Mouse (Mus musculus): ENCODE measurements at regions not wholly inside any gene's neighbourhood (a gene's known extent, or its start where the extent isn't known, plus 50 kb on each side); places are given as distances from the start of the nearest gene placed in this dataset.
A peak's percentile ranks its signal among the peaks of the same experiment; 100 is the strongest.

DNA sequence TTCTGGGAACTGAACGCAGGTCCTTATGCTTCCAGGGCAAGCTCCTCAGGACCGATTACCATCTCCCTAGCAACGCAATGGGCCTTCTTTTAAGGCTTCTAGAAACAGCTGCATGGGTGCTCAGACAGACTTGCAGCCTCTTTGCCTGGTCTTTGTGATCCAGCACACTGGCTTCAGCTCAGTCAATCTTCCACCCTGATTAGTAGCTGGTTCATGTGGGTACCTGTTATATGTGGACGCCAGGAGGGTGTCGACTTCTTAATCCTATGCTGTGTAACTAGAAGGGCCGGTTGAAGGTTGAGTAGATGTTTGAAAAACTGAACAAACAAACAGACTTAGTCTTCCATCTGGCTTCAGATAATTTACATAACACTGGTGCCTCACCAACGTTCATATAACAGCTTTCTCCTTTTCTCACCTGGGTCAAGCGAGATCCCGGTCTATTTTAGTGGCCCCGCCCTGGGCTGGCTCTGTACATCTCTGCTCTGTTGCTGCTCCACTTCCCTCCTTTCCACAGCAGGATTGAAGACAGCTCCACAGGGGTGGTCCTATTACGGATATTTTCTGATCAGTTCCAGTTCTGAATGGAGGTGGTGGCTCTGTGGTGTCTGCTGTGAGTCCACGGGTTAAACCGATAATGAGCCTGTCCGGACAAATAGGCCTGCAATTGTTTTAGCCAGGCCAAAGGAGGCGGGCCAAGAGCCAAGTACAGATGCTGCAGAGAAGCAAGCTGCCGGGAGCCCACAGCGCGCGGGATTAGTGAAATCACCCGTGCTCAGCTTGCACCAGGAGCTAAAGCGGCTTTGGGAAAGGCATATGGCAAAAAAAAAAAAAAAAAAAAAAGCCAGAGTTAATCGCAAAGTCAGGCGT lies 102.4 kb upstream of the St6galnac5 start:
- Histone ChIP-seq H3K36me3 (replicated peaks; ENCODE audit: control insufficient read depth, insufficient read depth) (no peaks in the 10 kb centered on the region), H3K4me2 (replicated peaks) (peak overlapping the region; percentile 22), H3K4me3 (replicated peaks; ENCODE audit: low read length) (no peak overlapping the region), H3K27me3 (ENCODE audit: control insufficient read depth, insufficient read depth, low read length) (no peaks in the 10 kb centered on the region), H3K9me3 (ENCODE audit: control insufficient read depth, low read length) (no peaks in the 10 kb centered on the region), H3K27ac (peak overlapping the region; percentile 70), H3K9ac (peak overlapping the region; percentile 20; the same call in 1 of the 2 replicates), H3K4me1 (replicated peaks; ENCODE audit: control insufficient read depth, insufficient read depth, low read length) (peaks cover 28% of the 10 kb centered on the region)
- DNase-seq (ENCODE audit: low spot score), result peak; percentile 61
- peak; percentile 78 for ATAC-seq (ENCODE audit: low FRiP score)
- WGBS, result 31% methylated on average over 23 of the region's 23 CpGs

DNA sequence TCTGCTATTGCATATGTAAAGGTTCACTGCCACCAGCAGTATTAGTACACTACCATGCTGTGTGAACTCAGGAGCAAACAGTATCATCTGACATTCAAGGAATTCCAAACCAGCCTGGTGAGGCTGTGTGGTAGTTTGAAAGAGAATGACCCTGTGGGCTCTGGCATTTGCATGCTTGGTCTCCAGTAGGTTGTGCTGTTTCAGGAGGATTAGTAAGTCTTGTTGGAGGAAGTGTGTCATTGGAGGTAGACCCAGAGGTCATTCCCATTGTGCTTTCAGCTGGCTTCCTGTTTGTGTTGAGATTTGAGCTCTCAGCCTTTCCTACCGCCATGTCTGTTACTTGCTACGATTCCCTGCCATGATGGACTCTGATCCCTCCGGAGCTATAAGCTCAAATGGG lies 98.3 kb upstream of the St6galnac5 start:
- whole genome bisulfite sequencing, result 87% methylated on average over 3 of the region's 3 CpGs

DNA sequence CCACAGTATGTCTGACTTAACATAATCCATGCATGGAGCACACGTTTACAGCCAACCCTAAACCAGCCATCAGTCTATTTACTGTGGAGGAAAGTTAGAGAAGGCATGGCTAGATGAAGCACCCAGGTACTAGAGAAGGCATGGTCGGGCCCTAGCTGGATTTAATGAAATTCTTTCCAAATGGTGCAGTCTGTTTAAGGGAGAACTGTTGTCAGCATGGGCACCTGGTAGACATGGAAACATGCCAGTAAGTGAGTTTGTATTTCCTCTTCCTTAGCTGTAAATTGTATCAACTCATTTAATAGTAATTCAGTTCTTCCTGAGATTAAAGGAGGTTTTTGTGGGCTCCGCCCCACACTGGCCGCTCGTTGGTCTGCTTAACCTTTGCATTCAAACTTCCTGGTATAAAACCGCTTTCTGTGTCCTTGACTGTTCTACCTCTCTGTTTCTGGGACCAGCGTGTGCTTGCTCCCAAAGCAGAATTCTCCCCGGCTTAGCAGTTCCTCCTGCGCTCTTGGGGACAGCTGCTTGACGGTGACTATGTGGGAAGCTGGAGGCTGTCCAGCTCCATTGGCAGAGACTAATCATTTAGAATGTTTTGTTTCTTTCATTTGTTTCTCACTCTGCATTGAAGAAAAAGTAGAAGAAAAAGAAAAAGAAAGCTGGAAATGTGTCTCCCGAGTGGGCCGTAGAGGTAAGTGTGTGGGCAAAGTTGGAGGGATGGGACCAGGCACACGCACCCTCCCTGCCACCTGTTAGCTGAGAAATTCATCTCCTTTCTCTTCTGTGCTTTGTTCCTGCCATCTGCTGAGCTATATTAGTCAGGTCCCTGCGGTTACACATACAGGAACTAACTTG lies 96.0 kb upstream of the St6galnac5 start:
- no peaks in the 10 kb centered on the region for H3K9me3 ChIP-seq (ENCODE audit: control insufficient read depth, low read length)
- 75% methylated on average over 14 of the region's 14 CpGs for WGBS
- H3K4me3 ChIP-seq (replicated peaks; ENCODE audit: low read length), result no peak overlapping the region
- H3K27me3 ChIP-seq (ENCODE audit: control insufficient read depth, insufficient read depth, low read length), result no peaks in the 10 kb centered on the region
- no peaks in the 10 kb centered on the region for H3K36me3 ChIP-seq (replicated peaks; ENCODE audit: control insufficient read depth, insufficient read depth)
- no peak for ATAC-seq (ENCODE audit: low FRiP score)
- no peak overlapping the region for H3K9ac ChIP-seq
- H3K4me1 ChIP-seq (replicated peaks; ENCODE audit: control insufficient read depth, insufficient read depth, low read length), result 0 out of 2 replicates have a peak, but pooled peaks cover 1% of the 10 kb centered on the region
- DNase-seq (ENCODE audit: low spot score), result peak; percentile 49
- no peak overlapping the region for H3K27ac ChIP-seq
- no peak overlapping the region for H3K4me2 ChIP-seq (replicated peaks)

More for the DNA sequence above, 98.3 kb upstream of the St6galnac5 start:
- Histone ChIP-seq H3K4me1 (replicated peaks; ENCODE audit: control insufficient read depth, insufficient read depth, low read length) (peaks cover 19% of the 10 kb centered on the region), H3K4me3 (replicated peaks; ENCODE audit: low read length) (no peak overlapping the region), H3K27me3 (ENCODE audit: control insufficient read depth, insufficient read depth, low read length) (no peaks in the 10 kb centered on the region), H3K27ac (no peak overlapping the region), H3K9me3 (ENCODE audit: control insufficient read depth, low read length) (no peaks in the 10 kb centered on the region), H3K36me3 (replicated peaks; ENCODE audit: control insufficient read depth, insufficient read depth) (no peaks in the 10 kb centered on the region), H3K4me2 (replicated peaks) (no peak overlapping the region), H3K9ac (no peak overlapping the region)
- ATAC-seq (ENCODE audit: low FRiP score), result no peak
- DNase-seq (ENCODE audit: low spot score), result no peak

DNA sequence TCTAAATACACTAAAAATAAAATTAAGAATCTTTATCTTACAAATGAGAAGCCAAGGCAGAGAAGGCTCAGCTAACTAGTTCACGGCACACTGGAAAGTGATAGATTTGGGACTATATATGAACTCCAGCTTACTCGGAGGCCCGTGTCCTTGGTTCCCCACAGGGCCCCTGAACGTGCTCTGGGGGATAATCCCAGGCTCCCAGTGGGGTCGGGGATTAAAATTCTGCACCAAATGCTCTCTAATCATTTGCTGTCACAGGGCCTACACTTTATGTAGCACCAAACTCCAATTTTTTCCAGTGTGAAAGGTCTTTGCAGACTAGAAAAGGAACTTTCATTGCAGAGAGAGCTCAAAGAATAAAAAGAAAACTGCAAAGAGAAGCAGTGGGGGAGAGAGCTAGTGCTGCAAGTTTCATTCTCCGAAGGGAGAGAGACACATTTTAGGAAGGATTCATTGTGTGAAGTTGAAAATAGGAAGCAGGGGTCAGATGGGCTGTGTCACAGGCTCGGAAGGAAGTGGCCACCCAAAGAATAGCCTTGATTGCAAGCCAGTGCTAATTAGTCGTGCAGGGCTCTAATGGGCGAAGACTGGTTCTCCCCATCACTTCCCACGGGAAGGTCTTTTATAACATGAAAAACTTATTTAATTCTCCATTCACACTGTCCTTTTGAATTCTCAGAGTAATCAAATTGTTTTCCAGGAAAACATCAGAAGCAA lies 90.3 kb upstream of the St6galnac5 start:
- H3K4me1 ChIP-seq (replicated peaks; ENCODE audit: control insufficient read depth, insufficient read depth, low read length), result no peaks in the 10 kb centered on the region
- no peak overlapping the region for H3K9ac ChIP-seq
- no peaks in the 10 kb centered on the region for H3K36me3 ChIP-seq (replicated peaks; ENCODE audit: control insufficient read depth, insufficient read depth)
- WGBS, result 36% methylated on average over 10 of the region's 10 CpGs
- H3K4me3 ChIP-seq (replicated peaks; ENCODE audit: low read length), result no peak overlapping the region
- H3K4me2 ChIP-seq (replicated peaks), result no peak overlapping the region
- H3K27ac ChIP-seq, result no peak overlapping the region
- DNase-seq (ENCODE audit: low spot score) (no peak), ATAC-seq (ENCODE audit: low FRiP score) (no peak)
- H3K9me3 ChIP-seq (ENCODE audit: control insufficient read depth, low read length), result no peaks in the 10 kb centered on the region
- no peaks in the 10 kb centered on the region for H3K27me3 ChIP-seq (ENCODE audit: control insufficient read depth, insufficient read depth, low read length)

DNA sequence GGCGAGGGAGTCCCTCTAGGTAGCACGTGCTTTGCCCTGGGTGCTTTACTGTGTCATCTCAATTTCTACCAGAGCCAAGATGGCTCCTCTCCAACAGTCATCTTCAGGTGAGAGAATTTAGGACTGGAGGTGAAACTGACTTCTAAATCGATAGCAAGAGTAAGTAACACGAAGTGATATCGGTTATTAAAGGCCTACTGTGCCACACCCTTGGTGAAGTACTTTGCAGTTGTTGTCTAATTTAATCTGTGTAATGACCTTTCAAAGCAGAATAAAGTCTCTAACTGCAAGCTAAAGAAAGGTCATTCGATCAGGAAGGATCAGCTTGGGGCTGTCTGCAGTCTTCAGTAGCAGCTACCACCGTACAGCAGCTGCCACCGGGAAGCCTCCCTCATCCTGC lies 89.5 kb upstream of the St6galnac5 start:
- no peak overlapping the region for H3K4me3 ChIP-seq (replicated peaks; ENCODE audit: low read length)
- 83% methylated on average over 8 of the region's 8 CpGs for WGBS

DNA sequence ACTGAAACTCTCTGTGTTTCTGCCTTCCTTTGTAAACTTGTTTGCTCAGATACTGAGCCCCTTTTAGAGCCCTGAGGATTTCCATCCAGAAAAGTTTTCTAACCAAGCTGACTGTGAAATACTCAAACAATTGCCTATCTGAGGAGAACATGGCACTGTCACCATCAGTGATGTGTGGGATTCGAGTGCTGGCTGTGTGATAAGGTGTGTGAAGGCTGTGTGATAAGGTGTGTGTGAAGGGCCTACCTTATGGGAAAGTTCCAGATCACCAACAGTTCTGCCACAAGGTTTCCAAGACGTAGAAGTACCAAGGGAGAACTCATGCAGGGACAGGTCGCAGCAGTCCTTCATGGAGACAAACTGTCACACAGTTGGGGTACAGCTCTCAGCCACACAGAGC lies 89.1 kb upstream of the St6galnac5 start:
- WGBS, result 85% methylated on average over 3 of the region's 3 CpGs
- H3K36me3 ChIP-seq (replicated peaks; ENCODE audit: control insufficient read depth, insufficient read depth), result no peaks in the 10 kb centered on the region
- no peak overlapping the region for H3K9ac ChIP-seq
- no peak overlapping the region for H3K4me2 ChIP-seq (replicated peaks)
- no peaks in the 10 kb centered on the region for H3K4me1 ChIP-seq (replicated peaks; ENCODE audit: control insufficient read depth, insufficient read depth, low read length)
- ATAC-seq (ENCODE audit: low FRiP score) (no peak), DNase-seq (ENCODE audit: low spot score) (no peak)
- no peak overlapping the region for H3K4me3 ChIP-seq (replicated peaks; ENCODE audit: low read length)
- H3K27me3 ChIP-seq (ENCODE audit: control insufficient read depth, insufficient read depth, low read length), result no peaks in the 10 kb centered on the region
- no peak overlapping the region for H3K27ac ChIP-seq
- H3K9me3 ChIP-seq (ENCODE audit: control insufficient read depth, low read length), result no peaks in the 10 kb centered on the region

More for the DNA sequence above, 89.5 kb upstream of the St6galnac5 start:
- Histone ChIP-seq H3K4me1 (replicated peaks; ENCODE audit: control insufficient read depth, insufficient read depth, low read length) (no peaks in the 10 kb centered on the region), H3K27ac (no peak overlapping the region), H3K36me3 (replicated peaks; ENCODE audit: control insufficient read depth, insufficient read depth) (no peaks in the 10 kb centered on the region), H3K4me2 (replicated peaks) (no peak overlapping the region), H3K9ac (no peak overlapping the region), H3K27me3 (ENCODE audit: control insufficient read depth, insufficient read depth, low read length) (no peaks in the 10 kb centered on the region), H3K9me3 (ENCODE audit: control insufficient read depth, low read length) (no peaks in the 10 kb centered on the region)
- no peak for DNase-seq (ENCODE audit: low spot score)
- no peak for ATAC-seq (ENCODE audit: low FRiP score)

DNA sequence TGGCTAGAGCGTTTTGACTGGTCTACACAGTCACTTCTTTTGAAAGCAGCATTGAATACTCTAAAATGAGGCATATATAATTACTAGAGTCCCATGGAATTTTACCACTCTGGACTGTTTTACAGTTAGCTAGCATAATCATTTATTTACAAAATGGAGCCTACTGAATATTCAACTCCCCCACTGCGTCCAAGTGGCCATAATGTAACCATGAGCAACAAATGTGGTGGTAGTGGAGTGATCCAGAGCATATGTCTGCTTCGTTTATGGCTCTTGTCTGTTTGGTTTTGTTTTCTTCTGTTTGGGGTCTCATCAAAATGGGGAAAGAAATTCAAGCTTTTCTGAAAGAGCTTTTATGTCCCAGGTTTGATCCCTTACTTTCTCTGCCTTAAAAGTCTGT lies 83.8 kb upstream of the St6galnac5 start:
- Histone ChIP-seq H3K9me3 (ENCODE audit: control insufficient read depth, low read length) (no peaks in the 10 kb centered on the region), H3K4me2 (replicated peaks) (no peak overlapping the region), H3K4me1 (replicated peaks; ENCODE audit: control insufficient read depth, insufficient read depth, low read length) (no peaks in the 10 kb centered on the region), H3K4me3 (replicated peaks; ENCODE audit: low read length) (no peak overlapping the region), H3K27me3 (ENCODE audit: control insufficient read depth, insufficient read depth, low read length) (no peaks in the 10 kb centered on the region), H3K27ac (no peak overlapping the region), H3K9ac (no peak overlapping the region), H3K36me3 (replicated peaks; ENCODE audit: control insufficient read depth, insufficient read depth) (no peaks in the 10 kb centered on the region)
- WGBS, result 81% methylated on average over 3 of the region's 3 CpGs
- DNase-seq (ENCODE audit: low spot score) (no peak), ATAC-seq (ENCODE audit: low FRiP score) (no peak)

DNA sequence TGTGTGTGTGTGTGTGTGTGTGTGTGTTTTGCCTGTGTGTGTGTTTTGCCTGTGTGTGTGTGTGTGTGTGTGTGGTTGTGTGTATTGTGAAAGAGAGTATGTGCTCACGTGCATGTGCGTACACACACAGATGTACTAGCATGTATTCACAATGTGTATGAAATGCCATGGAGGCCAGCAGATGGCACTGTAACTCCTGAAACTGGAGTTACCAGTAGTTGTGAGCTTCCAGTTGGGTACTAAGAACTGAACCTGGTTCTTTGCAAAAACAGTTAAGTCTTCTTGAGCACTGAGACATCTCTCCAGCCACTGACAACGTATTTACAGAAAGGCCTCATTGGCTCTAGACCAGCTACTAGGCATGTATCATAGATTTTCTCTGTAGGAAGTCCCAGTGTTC lies 71.1 kb upstream of the St6galnac5 start:
- H3K4me2 ChIP-seq (replicated peaks), result no peak overlapping the region
- H3K4me1 ChIP-seq (replicated peaks; ENCODE audit: control insufficient read depth, insufficient read depth, low read length), result no peaks in the 10 kb centered on the region
- DNase-seq (ENCODE audit: low spot score) (no peak), ATAC-seq (ENCODE audit: low FRiP score) (no peak)
- 96% methylated on average over 3 of the region's 3 CpGs for WGBS
- no peaks in the 10 kb centered on the region for H3K27me3 ChIP-seq (ENCODE audit: control insufficient read depth, insufficient read depth, low read length)
- H3K4me3 ChIP-seq (replicated peaks; ENCODE audit: low read length), result no peak overlapping the region
- H3K9ac ChIP-seq, result no peak overlapping the region
- H3K9me3 ChIP-seq (ENCODE audit: control insufficient read depth, low read length), result no peaks in the 10 kb centered on the region
- H3K36me3 ChIP-seq (replicated peaks; ENCODE audit: control insufficient read depth, insufficient read depth), result no peaks in the 10 kb centered on the region
- H3K27ac ChIP-seq, result no peak overlapping the region

DNA sequence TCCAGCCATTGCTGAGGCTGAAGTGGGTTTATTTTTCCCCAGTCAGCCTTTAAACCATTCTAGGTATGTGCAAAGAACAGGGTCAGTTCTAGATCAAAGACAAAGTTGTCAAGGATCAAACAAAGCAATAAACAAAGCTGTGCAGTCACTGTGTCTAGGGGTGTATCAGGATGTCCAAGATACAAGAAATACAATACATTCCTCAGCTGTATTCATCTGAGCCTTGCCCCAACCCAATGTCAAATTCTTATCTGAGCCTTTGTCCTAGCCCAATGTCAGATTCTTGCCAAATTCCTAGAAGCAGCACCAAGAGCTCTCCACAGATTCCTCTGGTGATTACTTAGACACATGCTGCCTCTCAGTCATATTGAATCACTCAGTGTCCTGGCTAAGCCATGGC lies 69.5 kb upstream of the St6galnac5 start:
- Histone ChIP-seq H3K4me3 (replicated peaks; ENCODE audit: low read length) (no peak overlapping the region), H3K9ac (no peak overlapping the region)

More for the DNA sequence above, 69.5 kb upstream of the St6galnac5 start:
- H3K36me3 ChIP-seq (replicated peaks; ENCODE audit: control insufficient read depth, insufficient read depth), result no peaks in the 10 kb centered on the region
- H3K9me3 ChIP-seq (ENCODE audit: control insufficient read depth, low read length), result peaks cover 8% of the 10 kb centered on the region
- no peak overlapping the region for H3K27ac ChIP-seq
- no peak overlapping the region for H3K4me2 ChIP-seq (replicated peaks)
- ATAC-seq (ENCODE audit: low FRiP score) (no peak), DNase-seq (ENCODE audit: low spot score) (no peak)
- no peaks in the 10 kb centered on the region for H3K4me1 ChIP-seq (replicated peaks; ENCODE audit: control insufficient read depth, insufficient read depth, low read length)
- H3K27me3 ChIP-seq (ENCODE audit: control insufficient read depth, insufficient read depth, low read length), result no peaks in the 10 kb centered on the region
